Mouse (Mus musculus): ENCODE results near the gene Iars2. TPM values are rescaled to one million over a fixed set of nuclear protein-coding genes. Genes with fewer than 3 reads are reported as not detected.

Iars2 gene
- total and polyA plus RNA-seq, 3 experiments: 37.2 to 47.2 (median 41.9) TPM

DNA sequence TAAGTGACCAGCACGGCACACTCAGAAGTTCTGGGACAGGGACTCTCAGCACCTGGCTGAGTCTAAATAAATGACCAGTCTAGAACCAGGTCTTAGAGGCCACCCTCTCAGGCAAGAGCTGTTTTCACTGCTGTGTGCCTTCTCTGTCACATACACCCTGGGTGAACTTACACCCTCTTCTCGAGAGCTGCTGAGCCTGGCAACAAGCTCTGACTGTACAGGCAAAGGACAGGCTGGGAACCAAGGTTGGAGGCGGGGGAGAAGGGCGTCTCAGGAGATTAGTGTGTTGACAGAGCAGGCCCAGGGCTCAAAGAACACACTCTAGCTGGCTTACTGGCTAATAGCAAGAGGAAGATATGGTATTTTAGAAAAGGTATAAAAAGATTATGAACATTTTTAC, 20.3 kb downstream of the Iars2 start:
- DNase-seq (ENCODE audit: extremely low read depth): no peak
- Histone ChIP-seq H3K4me1 (ENCODE audit: control insufficient read depth in 1 of 2, insufficient read depth in 2 of 2) (peaks cover 0 to 4% of the 10 kb centered on the region in 2 experiments; a peak in 1 of 4 replicates), H3K4me2 (ENCODE audit: insufficient read depth, low read depth, poor library complexity, severe bottlenecking) (no peak overlapping the region), H3K4me3 (replicated peaks in 1 of 3; ENCODE audit: low read depth in 2 of 3, low read length in 2 of 3, poor library complexity in 1 of 3) (no peak overlapping the region), H3K9me3 (replicated peaks; ENCODE audit: low read length) (peaks cover 6% of the 10 kb centered on the region), H3K36me3 (replicated peaks in 1 of 2; ENCODE audit: control insufficient read depth in 1 of 2, insufficient read depth in 1 of 2, low read length in 1 of 2) (peaks cover 36 to 61% of the 10 kb centered on the region in 2 experiments), H3K79me2 (replicated peaks; ENCODE audit: control insufficient read depth, extremely low read depth, insufficient read depth, poor library complexity, severe bottlenecking) (no peaks in the 10 kb centered on the region), H3K27ac (ENCODE audit: insufficient read depth, low read depth) (no peak overlapping the region), H3K9ac (ENCODE audit: insufficient read depth, low read depth) (no peak overlapping the region), H3K27me3 (replicated peaks) (no peaks in the 10 kb centered on the region)
- in situ Hi-C loops (cut with MboI; ENCODE audit: low pct_ligation_motif_present, low pct_unique_long_range_greater_than_20kb, low sequenced_read_pairs): no loop called here
- TF ChIP-seq MAFK (IDR thresholded peaks at IDR 0.05; ENCODE audit: insufficient replicate concordance, low read length): no peak
- TF ChIP-seq CHD2 (IDR thresholded peaks at IDR 0.05; ENCODE audit: low read length): no peak
- no peak for TF ChIP-seq ZMIZ1 (IDR thresholded peaks at IDR 0.05; ENCODE audit: low read depth, low read length)
- no peak for TF ChIP-seq EP300 (IDR thresholded peaks at IDR 0.05; ENCODE audit: low read length)
- TF ChIP-seq BHLHE40 (IDR thresholded peaks at IDR 0.05; ENCODE audit: low read depth, low read length): no peak
- TF ChIP-seq NRF1 (IDR thresholded peaks at IDR 0.05; ENCODE audit: low read depth, low read length): no peak
- TF ChIP-seq JUN (IDR thresholded peaks at IDR 0.05; ENCODE audit: insufficient read depth, low read depth, low read length): no peak
- no peak for TF ChIP-seq UBTF (IDR thresholded peaks at IDR 0.05; ENCODE audit: low read depth, low read length)
- no peak for TF ChIP-seq MAZ (IDR thresholded peaks at IDR 0.05; ENCODE audit: low read depth, low read length)
- TF ChIP-seq ELF1 (IDR thresholded peaks at IDR 0.05; ENCODE audit: low read depth, low read length): no peak
- TF ChIP-seq CTCF (conservative IDR thresholded peaks at IDR 0.05 in 1 of 2, IDR thresholded peaks at IDR 0.05 in 1 of 2; ENCODE audit: low read depth in 2 of 2, low read length in 2 of 2): no peak
- dilution Hi-C loops (cut with MboI; ENCODE audit: extremely low pct_ligation_motif_present, extremely low pct_unique_long_range_greater_than_20kb, low sequenced_read_pairs): no loop called here

DNA sequence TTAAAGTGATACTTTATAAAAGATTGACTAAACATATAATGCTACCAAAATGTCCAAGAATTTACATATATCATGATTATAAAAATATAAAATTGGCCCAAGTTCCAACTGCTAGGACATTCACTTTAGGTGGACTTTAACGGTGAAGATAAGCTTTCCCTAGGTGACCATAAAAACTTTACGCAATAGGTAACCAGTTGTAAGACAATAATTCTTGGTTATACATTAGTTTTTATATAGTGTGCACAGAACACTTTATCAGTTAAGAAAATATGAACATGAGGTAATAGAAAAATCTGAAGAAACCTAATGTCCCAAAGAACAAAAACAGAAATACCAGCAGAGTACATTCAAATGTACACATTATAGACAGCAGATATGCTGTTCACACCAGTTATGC, 20.9 kb downstream of the Iars2 start:
- TF ChIP-seq NRF1 (IDR thresholded peaks at IDR 0.05; ENCODE audit: low read depth, low read length) (no peak), POLR2AphosphoS2 (IDR thresholded peaks at IDR 0.05; ENCODE audit: low read depth, low read length) (no peak), MAX (IDR thresholded peaks at IDR 0.05; ENCODE audit: low read length) (no peak), ZMIZ1 (IDR thresholded peaks at IDR 0.05; ENCODE audit: low read depth, low read length) (no peak), GABPA (IDR thresholded peaks at IDR 0.05; ENCODE audit: insufficient replicate concordance, low read depth, low read length) (no peak), ELF1 (IDR thresholded peaks at IDR 0.05; ENCODE audit: low read depth, low read length) (no peak), MXI1 (IDR thresholded peaks at IDR 0.05; ENCODE audit: low read depth, low read length) (no peak), NELFE (IDR thresholded peaks at IDR 0.05; ENCODE audit: low read depth, low read length) (no peak)
- Histone ChIP-seq H3K9ac (ENCODE audit: insufficient read depth, low read depth) (no peak overlapping the region), H3K27ac (ENCODE audit: insufficient read depth, low read depth) (no peak overlapping the region), H3K27me3 (replicated peaks) (no peaks in the 10 kb centered on the region), H3K4me1 (ENCODE audit: control insufficient read depth in 1 of 2, insufficient read depth in 2 of 2) (peaks cover 0 to 4% of the 10 kb centered on the region in 2 experiments; a peak in 1 of 4 replicates), H3K4me3 (replicated peaks in 1 of 3; ENCODE audit: low read depth in 2 of 3, low read length in 2 of 3, poor library complexity in 1 of 3) (no peak overlapping the region), H3K79me2 (replicated peaks; ENCODE audit: control insufficient read depth, extremely low read depth, insufficient read depth, poor library complexity, severe bottlenecking) (no peaks in the 10 kb centered on the region), H3K9me3 (replicated peaks; ENCODE audit: low read length) (peaks cover 6% of the 10 kb centered on the region), H3K4me2 (ENCODE audit: insufficient read depth, low read depth, poor library complexity, severe bottlenecking) (no peak overlapping the region), H3K36me3 (replicated peaks in 1 of 2; ENCODE audit: control insufficient read depth in 1 of 2, insufficient read depth in 1 of 2, low read length in 1 of 2) (peaks cover 30 to 55% of the 10 kb centered on the region in 2 experiments)
- in situ Hi-C loops (cut with MboI; ENCODE audit: low pct_ligation_motif_present, low pct_unique_long_range_greater_than_20kb, low sequenced_read_pairs) (no loop called here), dilution Hi-C loops (cut with MboI; ENCODE audit: extremely low pct_ligation_motif_present, extremely low pct_unique_long_range_greater_than_20kb, low sequenced_read_pairs) (no loop called here)
- no peak for DNase-seq (ENCODE audit: extremely low read depth)

Measured in CH12.LX (cell line).